Mouse (Mus musculus) heart, adult 2 months (tissue): ENCODE data around the gene Yy1.

Experiments used
- CTCF ChIP-seq: fragments of 200-600 bp; IDR thresholded peaks from 2 replicates; pipeline ENCODE4 v1.8.1; 2022; ENCODE audit warnings: antibody characterized with exemption, mild to moderate bottlenecking, moderate library complexity
- POLR2A ChIP-seq: fragments of 200-500 bp; IDR thresholded peaks from 2 replicates; pipeline ENCODE4 v1.6.1; 2011; ENCODE audit warnings: mild to moderate bottlenecking, low read depth, low read length, control low read depth; ENCODE audit not compliant: insufficient read depth

DNA sequence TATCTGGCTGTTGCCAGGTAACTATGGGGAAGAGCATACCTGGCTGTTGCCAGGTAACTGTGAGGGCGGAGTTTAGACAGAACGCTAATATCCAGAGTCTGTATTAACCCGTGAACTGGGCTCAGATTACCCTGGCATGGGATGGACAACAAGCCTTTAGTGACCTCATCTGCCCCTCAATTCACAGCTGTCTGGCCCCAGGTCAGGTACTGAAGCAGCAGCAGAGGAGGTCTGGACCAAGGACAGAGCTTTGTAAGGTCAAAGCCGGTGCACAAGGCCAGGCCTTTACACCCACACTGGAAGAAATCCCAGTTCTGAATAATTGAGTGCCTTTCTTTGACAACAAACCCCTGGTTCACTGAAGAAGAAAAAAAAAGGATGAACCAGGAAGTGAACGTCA, 36.9 kb downstream of the Yy1 start:
- no peak for TF ChIP-seq CTCF
- TF ChIP-seq POLR2A = no peak
